Mouse (Mus musculus) lung, postnatal 25 days (tissue): ENCODE data around the gene Olfr1166.
"Not testable (repeated sequence)": the region's sequence is repeated elsewhere in the genome, so short reads cannot be mapped to it uniquely, and the experiment has no call there.

Experiments
- DNase-seq: peaks from one replicate; pipeline ENCODE4 v3.0.0; 2022; ENCODE audit warnings: low spot score

Olfr1166 gene

DNA sequence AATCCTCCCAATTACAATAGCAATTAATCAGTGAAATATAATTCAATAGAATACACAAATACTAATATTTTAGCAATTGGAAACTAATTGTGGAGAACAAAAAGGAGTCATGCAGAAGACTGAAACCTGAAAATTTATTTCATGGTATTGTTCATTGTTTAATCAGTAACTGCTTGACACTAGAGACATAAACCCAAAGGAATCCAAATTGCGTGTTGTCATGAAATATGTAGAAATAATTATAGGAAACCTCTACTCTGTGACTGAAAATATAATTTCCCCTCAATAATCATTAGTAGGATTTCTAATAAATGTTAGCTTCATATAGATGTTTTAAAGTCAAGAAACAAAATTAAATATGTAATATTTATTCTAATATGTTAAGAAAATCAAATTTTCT lies at the start of gene Olfr1166:
TSS of gene Olfr1166 (minus strand) at position 101 of the 400 bp plus-strand sequence.
- no peak for DNase-seq

DNA sequence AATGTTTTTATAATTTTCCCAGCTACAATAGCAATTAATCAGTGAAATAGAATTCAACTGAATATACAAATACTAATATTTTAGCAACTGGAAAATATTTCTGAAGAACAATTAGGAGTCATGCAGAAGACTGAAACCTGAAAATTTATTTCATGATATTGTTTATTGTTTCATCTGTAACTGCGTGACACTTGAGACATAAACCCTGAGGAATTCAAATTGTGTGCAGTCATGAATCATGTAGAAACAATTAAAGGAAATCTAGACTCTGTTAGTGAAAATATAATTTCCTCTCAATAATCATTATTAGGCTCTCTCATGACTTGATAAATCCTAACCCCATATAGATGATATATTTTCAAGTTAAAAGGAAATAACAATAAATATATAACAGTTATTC lies 27.0 kb upstream of the Olfr1166 start, which contains the start of gene Olfr1167:
TSS of gene Olfr1167 (minus strand) at position 101 of the 400 bp plus-strand sequence.
- not testable (repeated sequence) for DNase-seq

DNA sequence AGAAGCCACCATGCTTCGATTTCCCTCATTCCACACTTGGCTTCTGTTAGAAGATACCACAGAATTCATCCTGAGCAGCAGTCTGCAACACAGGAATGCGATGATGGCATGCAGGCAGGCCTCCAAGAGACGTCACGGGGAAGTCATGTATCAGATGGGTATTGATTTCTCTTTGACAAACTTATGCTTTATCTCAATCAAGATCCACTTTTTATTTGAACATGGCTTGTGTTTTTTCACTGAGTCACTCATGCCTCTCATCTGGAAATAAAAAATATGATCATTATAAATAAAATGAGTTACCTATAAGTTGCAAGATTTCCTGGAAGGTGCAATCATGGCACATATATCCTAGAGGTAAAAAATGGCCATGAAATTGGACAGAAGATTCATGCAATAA lies 34.2 kb downstream of the Olfr1166 start, which contains the start of gene Olfr1164:
TSS of gene Olfr1164 (minus strand) at position 101 of the 400 bp plus-strand sequence.
- no peak for DNase-seq
